Mouse (Mus musculus) mature B cell (primary cell): ENCODE measurements around the gene Wnt5b.

Experiments used
- in situ Hi-C: fragments of 300-500 bp; cut with MboI; formaldehyde crosslinking; loops from 2 replicates; pipeline ENCODE4 v1.14.3; 2019

The Wnt5b gene

GRCm38 (mm10) chr6:119416643-119417042 lies 127.5 kb downstream of the Wnt5b start:
- in situ Hi-C loops = no loop called here

DNA sequence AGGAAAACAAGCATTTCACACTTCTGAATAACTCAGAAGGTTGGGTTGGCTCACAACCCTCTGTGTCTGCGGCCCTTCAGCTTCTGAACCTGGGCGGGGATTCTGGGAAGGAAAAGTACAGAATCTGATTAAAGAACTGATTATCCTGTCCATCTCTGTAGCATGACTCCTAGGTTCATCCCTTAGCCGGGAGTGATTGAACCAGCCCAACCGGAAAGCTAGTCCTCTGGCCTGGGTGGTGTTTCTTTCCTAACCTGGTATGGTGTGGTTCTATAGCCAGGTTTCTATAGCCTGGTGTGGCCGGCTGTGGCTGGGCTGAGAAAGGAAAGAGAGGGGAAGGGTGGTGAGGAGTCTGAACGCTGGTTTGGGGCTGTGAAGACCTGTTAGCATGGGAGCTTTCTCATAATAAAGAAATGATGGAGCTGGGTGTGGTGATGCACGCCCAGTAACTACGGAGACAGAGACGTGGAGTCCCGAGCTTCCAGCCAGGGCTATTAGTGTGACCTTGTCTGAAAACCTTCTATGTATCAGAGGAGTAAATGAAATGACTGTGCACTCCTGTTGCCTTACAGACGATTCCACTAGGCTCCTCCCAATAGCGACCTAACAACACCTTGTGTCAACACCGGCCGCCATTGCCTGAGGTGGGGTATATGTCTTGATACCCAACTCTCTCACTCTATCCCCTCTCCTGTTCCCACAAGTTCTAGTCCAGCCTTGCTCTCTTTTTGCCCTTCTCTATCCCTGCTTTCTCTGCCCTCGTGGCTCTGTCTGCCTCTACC lies 129.7 kb downstream of the Wnt5b start:
- in situ Hi-C loops = no loop called here

DNA sequence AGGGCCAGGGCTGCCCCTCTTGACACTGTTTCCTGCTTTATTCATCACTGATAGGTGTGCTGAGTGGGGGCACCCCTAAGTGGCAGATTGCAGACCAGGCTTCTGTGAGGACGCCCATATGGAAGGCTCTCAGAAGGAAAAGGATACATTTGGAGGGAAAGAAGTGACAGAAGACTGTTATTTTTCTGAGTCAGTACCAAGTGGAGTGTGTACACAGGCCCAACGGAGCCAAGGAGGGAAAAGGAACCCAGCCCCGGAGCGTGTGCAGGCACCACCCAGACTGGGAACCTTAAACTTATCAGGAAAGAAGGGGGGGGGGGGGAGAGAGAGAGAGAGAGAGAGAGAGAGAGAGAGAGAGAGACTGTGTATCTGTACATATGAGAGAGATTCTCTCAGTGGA lies 131.6 kb downstream of the Wnt5b start:
- in situ Hi-C loops = no loop called here

DNA sequence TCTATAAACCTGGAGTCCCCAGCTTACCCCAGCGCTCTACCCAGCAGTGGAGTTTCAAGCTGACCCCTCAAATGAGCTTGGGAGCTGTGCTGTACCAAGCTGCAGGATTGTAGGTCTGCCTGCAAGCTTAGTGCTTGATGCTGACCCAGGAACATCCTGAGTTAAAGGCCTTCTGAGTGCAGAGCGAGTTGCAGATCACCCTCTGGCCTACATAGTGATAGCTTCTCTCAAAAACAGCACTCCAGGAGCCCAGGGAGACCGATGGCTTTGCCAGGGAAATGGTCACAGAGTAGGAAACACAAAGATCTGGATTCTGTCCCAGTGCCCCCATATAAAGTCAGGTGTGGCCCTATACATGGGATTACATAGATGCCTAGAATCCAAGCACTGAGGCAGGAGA lies 132.6 kb downstream of the Wnt5b start:
- in situ Hi-C loops = no loop called here

DNA sequence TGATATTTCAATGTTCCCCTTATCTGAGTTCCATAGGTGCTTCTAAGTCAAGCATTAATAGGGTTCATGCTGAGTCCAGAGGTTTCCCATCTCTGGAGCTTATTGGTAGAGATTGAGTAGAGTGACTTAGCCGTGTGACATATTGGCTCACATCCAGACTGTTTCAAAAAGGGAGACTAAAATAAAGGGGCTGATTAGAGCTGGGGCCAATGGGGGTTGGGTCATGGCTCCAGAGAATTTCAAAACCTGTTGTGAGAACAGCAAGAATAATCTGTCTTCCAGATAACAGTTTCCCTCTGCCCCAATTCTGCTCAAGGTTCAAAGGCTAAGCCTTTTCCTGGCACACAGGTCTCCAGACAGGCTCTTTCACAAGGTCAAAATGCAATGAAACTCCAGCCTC lies 134.4 kb downstream of the Wnt5b start:
- in situ Hi-C loops = no loop called here

GRCm38 (mm10) chr6:119408582-119408981 lies 135.6 kb downstream of the Wnt5b start:
- in situ Hi-C loops = no loop called here

DNA sequence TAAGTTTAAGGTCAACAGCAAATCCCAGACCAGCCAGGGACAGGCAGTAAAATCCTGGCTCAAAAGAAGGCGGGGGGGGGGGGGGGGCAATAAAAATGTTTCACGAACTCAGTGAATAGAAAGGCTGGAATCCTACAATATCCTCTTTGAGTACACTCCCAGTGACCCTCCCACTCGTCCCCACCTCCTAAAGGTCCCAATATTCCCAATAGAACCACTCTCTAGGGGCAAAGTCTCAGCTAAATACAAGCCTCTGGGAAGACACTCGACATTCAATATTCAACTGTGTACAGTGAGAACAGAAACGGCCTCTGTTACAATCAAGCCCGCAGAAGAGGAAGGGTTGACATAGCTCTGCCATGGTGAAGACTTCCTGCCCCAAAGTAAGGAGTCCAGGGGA lies 136.3 kb downstream of the Wnt5b start:
- in situ Hi-C loops = no loop called here

DNA sequence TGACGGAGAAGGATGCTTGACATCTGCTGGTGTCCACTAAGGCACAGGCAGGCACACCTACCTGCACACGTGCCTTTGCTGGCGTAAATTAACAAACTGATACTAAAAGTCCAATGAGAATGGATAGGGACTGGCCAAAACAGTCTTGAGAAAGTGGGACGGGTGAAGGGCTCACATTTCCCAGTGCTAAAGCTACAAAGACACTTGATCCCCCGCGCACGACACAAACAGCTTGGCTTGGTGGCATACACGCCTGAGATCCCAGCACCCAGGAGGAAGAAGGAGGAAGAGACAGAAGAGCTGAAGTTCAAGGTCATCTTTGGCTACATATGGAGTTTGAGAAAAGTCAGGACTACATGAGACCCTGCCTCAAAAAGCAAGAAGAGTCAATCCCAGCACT lies 137.6 kb downstream of the Wnt5b start:
- in situ Hi-C loops = no loop called here

DNA sequence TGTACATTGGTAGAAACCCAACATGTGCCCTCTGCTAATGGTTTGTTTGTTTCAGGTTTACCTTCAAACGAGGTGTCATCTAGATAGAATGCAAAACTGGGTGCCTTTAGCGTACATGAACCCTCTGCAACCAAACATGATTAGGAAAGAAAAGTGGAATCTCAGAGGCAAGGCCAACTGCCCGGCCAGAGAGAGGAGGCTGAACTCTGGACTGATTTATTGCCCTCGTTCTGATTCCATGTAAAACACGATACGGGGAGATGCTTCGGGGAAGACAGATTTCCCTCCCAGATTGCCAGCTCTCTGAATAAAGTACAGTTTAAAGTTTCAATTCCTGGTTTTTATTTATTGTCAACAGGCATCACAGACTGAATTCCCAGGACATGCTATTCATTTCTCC lies 138.8 kb downstream of the Wnt5b start:
- in situ Hi-C loops = no loop called here

DNA sequence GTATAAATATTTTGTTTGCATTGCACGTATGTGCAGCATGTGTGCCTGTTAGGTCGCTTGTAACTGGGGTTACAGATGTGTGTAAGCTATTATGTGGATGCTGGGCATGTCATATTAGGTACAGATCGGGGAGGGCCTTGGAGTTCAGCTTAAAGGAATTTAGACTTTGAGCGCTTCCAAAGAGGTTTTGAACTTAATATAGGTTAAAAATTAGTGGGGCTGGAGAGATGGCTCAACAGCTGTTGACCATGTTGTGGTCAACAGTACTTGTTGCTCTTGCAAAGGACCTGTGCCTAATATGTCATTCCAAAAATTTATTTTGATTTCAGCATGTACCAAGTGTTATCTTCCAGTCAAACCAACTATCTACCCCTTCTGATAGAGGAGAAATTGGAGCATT lies 139.3 kb downstream of the Wnt5b start:
- in situ Hi-C loops = no loop called here

GRCm38 (mm10) chr6:119402976-119403375 lies 141.2 kb downstream of the Wnt5b start:
- in situ Hi-C loops = no loop called here

DNA sequence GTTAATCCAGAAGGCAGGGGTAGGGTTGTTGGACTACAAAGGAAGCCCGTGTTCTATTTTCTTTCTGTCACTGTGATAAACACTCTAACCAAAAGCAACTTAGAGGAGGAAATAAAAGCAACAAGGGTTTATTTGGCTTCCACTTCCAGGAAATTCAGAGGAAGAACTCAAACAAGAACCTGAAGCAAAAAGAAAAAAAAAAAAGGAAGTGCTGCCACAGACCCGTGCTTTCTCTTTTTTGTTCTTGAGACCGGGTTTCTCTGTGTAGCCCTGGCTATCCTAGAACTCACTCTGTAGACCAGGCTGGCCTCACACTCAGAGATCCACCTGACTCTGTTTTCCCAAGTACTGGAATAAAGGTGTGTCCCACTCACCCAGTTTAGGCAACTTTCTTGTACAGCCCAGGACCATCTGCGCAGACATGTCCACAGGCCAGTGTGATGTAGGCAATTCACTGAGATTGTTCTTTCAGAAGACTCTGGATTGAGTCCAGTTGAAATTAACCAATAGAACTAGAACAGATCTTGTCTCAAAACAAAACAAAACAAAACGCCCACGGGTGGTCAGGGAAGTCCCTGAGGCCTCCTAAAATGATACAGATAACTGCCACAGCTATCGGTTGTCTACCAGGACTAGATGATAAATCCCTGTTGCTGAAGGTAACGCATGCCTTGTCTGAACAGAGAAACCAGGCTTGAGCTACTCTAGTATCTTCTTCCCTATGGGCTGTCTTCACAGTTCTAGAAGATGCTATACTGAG lies 142.4 kb downstream of the Wnt5b start:
- in situ Hi-C loops = no loop called here

DNA sequence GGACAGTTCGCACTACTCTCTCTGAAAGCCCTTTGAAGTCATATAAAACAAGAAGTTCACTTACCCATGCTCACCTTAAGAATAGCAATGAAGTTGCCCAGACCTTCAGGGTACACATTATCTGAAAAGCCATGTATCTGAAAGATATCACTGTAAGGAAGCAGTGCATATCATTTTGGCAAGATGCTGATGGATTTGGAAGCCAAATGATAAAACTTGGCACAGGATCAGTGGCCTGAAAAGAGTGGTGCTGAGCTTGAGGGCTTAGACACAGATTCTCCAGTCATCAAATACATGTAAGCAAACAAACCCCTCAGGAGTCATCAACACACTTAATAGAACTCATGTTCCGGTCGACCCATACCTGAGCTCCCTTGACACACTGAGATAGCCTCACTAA lies 143.5 kb downstream of the Wnt5b start:
- in situ Hi-C loops = no loop called here

GRCm38 (mm10) chr6:119399371-119399770 lies 144.8 kb downstream of the Wnt5b start:
- in situ Hi-C loops = no loop called here

DNA sequence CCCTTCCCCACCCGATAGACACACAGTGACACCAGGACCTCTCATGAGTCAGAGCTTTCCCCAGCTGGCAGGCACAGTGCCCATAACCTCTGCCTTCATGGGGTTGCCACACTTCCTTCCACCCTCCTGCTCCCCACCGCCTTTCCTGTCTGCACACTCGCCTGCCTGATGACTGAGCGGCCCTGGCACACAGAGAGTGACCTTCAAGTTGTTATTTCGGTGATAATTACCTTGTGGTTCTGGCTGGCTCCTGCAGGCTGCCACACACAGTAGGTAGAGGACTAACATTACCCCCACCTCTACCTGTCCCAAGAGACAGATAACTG lies 147.9 kb downstream of the Wnt5b start:
- in situ Hi-C loops = no loop called here

GRCm38 (mm10) chr6:119395421-119396308 lies 148.5 kb downstream of the Wnt5b start:
- in situ Hi-C loops = no loop called here

GRCm38 (mm10) chr6:119392836-119393235 lies 151.3 kb downstream of the Wnt5b start:
- in situ Hi-C loops = no loop called here

GRCm38 (mm10) chr6:119390728-119391127 lies 153.4 kb downstream of the Wnt5b start:
- in situ Hi-C loops = no loop called here

GRCm38 (mm10) chr6:119389089-119389488 lies 155.1 kb downstream of the Wnt5b start:
- in situ Hi-C loops = no loop called here

GRCm38 (mm10) chr6:119388650-119389012 lies 155.5 kb downstream of the Wnt5b start:
- in situ Hi-C loops = no loop called here

DNA sequence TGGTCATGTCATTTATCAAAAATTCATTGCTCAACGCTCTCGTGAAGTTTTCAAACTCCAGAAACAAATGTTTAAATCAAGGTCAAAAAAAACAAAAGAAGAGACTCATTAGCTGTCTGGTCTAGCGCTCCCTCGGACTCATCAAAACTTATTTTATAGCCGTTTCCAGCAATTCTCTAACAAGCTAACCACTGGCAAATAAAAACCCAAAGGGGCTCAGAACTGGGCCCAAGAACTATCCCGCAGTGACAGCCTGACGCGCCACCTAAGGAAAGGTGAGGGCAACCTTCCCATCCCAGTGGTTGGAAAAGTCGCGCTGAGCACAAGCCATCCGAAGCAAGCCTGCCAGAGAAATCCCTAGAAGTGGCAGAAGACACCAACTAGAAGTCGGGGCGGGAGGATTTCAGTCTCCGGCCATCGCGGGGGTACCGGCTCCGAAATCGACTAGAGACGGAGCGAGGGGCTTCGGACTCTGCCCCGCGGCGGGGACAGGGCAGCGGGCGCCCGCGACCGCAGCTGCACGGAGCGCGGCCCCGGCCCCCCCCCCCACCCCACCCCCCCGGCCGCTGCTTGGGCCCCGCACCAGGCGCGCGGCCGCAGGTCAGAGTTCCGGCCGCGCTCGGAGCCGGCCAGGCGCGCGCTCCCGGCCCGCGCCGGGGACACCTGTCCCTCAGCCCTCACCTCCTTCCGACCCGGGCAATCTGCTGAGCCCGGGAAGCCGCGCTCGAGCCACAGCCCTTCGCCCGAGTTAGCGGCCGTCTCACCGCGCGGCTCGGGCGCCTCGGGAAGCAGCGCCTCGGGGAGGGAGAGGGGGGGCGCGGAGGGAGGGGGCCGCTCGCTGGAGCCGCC lies 156.1 kb downstream of the Wnt5b start:
- in situ Hi-C loops = no loop called here

DNA sequence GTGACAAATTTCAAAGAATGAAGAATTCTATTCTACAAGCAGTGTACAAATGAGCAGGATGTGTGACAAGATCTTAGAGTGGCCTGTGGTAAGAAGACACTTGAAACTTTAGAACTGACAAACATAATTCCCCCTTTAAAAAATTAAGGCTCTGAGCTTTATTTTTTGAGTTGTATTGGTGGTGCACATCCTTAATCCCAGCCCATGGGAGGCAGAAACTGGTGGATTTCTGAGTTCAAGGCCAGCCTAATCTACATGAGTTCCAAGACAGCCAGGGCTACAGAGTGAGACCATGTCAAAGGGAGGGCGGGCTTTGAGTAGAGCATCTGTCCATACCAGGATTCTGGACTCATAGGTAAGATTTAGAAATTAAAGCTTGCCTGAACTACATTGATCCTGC lies 157.3 kb downstream of the Wnt5b start:
- in situ Hi-C loops = no loop called here
